Comparison of ENCODE assay signal across 20 mouse cellular contexts in genomic region chr7:99834314-99834853, GRCm38 (mm10). TPM values are rescaled to one million over a fixed set of nuclear protein-coding genes. Genes with fewer than 3 reads are reported as not detected.
"Had no signal": no experiment of that assay in that cellular context is flagged by ENCODE, and none has a peak within 500 bp of the region (broad histone marks: within the 10 kb centered on the region; RNA-seq: fewer than 3 reads in every experiment).

No protein-coding gene starts in this region.

- DNase-seq: gastrocnemius, postnatal 14 days; gastrocnemius, postnatal 36 days; heart, adult 18-20 months; heart, postnatal 10 days; heart, postnatal 36 days; kidney, adult 11 months; kidney, adult 2 months; kidney, adult 9 months; kidney, postnatal 14 days; kidney, postnatal 36 days; layer of hippocampus, adult 9-11 months; layer of hippocampus, postnatal 36 days; liver; liver, embryonic 13.5 days; liver, postnatal 0 days had no signal

- ATAC-seq: hindbrain, postnatal 0 days; intestine, embryonic 16.5 days; liver, postnatal 0 days had no signal

RNA-seq across cellular contexts. Expression of gene Xrra1, which starts 24.5 kb away (rescaled TPM):
- total RNA-seq: heart, adult 8-10 months; heart, postnatal 36 days; hematopoietic stem cell, adult 5-6 weeks had no signal
- polyA plus RNA-seq: liver, embryonic 13.5 days; liver, embryonic 15.5 days had no signal
